Mouse (Mus musculus): ENCODE data around the gene Mroh3. TPM values are rescaled to one million over a fixed set of nuclear protein-coding genes. Genes with fewer than 3 reads are reported as not detected.

Gene Mroh3
- polyA plus RNA-seq, 1 experiment = 0.11 TPM

- no peak for DNase-seq
- no peak for TF ChIP-seq POLR2A (IDR thresholded peaks at IDR 0.05; ENCODE audit: control insufficient read depth, extremely low read depth, insufficient read depth, low read length, poor library complexity)
- no peak for TF ChIP-seq CTCF (IDR thresholded peaks at IDR 0.05; ENCODE audit: borderline replicate concordance, control insufficient read depth, extremely low read depth, insufficient read depth, low read length, poor library complexity)
- no peaks in the 10 kb centered on the region for H3K36me3 ChIP-seq (ENCODE audit: control insufficient read depth, insufficient read depth, low read length)
- no peaks in the 10 kb centered on the region for H3K27me3 ChIP-seq (ENCODE audit: control insufficient read depth, insufficient read depth, low read length)
- no peak overlapping the region for H3K4me3 ChIP-seq (ENCODE audit: control insufficient read depth, insufficient read depth, low read length)
- H3K27ac ChIP-seq (ENCODE audit: control insufficient read depth, insufficient read depth, low read length) = no peak overlapping the region
- 94% methylated on average over 7 of the region's 7 CpGs for WGBS
- H3K4me1 ChIP-seq (replicated peaks; ENCODE audit: control insufficient read depth, insufficient read depth, low read length) = peaks cover under 1% of the 10 kb centered on the region; the same call in 1 of the 2 replicates
These were observed 29.2 kb upstream of the Mroh3 start for GRCm38 (mm10) chr1:136241801-136242200.

GRCm38 (mm10) chr1:136238495-136238894, 25.9 kb upstream of the Mroh3 start:
- TF ChIP-seq POLR2A (IDR thresholded peaks at IDR 0.05; ENCODE audit: control insufficient read depth, extremely low read depth, insufficient read depth, low read length, poor library complexity) (no peak), CTCF (IDR thresholded peaks at IDR 0.05; ENCODE audit: borderline replicate concordance, control insufficient read depth, extremely low read depth, insufficient read depth, low read length, poor library complexity) (no peak)
- Histone ChIP-seq H3K27me3 (ENCODE audit: control insufficient read depth, insufficient read depth, low read length) (no peaks in the 10 kb centered on the region), H3K4me1 (replicated peaks; ENCODE audit: control insufficient read depth, insufficient read depth, low read length) (peaks cover 7% of the 10 kb centered on the region), H3K4me3 (ENCODE audit: control insufficient read depth, insufficient read depth, low read length) (no peak overlapping the region), H3K27ac (ENCODE audit: control insufficient read depth, insufficient read depth, low read length) (no peak overlapping the region), H3K36me3 (ENCODE audit: control insufficient read depth, insufficient read depth, low read length) (no peaks in the 10 kb centered on the region)
- 79% methylated on average over 4 of the region's 4 CpGs for WGBS
- no peak for DNase-seq

GRCm38 (mm10) chr1:136234595-136235092, 22.0 kb upstream of the Mroh3 start:
- Histone ChIP-seq H3K4me3 (ENCODE audit: control insufficient read depth, insufficient read depth, low read length) (peak overlapping the region; percentile 60), H3K27me3 (ENCODE audit: control insufficient read depth, insufficient read depth, low read length) (no peaks in the 10 kb centered on the region; the same call in 1 of the 2 replicates), H3K27ac (ENCODE audit: control insufficient read depth, insufficient read depth, low read length) (no peak overlapping the region), H3K36me3 (ENCODE audit: control insufficient read depth, insufficient read depth, low read length) (no peaks in the 10 kb centered on the region), H3K4me1 (replicated peaks; ENCODE audit: control insufficient read depth, insufficient read depth, low read length) (peaks cover 24% of the 10 kb centered on the region)
- WGBS = under 1% methylated on average over 9 of the region's 9 CpGs
- no peak for DNase-seq
- no peak for TF ChIP-seq CTCF (IDR thresholded peaks at IDR 0.05; ENCODE audit: borderline replicate concordance, control insufficient read depth, extremely low read depth, insufficient read depth, low read length, poor library complexity)
- no peak for TF ChIP-seq POLR2A (IDR thresholded peaks at IDR 0.05; ENCODE audit: control insufficient read depth, extremely low read depth, insufficient read depth, low read length, poor library complexity)

- H3K36me3 ChIP-seq (ENCODE audit: control insufficient read depth, insufficient read depth, low read length) = no peaks in the 10 kb centered on the region
- H3K4me3 ChIP-seq (ENCODE audit: control insufficient read depth, insufficient read depth, low read length) = peak within 1 kb of the TSS; percentile 60
- no peak within 1 kb of the TSS for H3K27ac ChIP-seq (ENCODE audit: control insufficient read depth, insufficient read depth, low read length)
- H3K4me1 ChIP-seq (replicated peaks; ENCODE audit: control insufficient read depth, insufficient read depth, low read length) = peaks cover 25% of the 10 kb centered on the region
- no peaks in the 10 kb centered on the region; the same call in 1 of the 2 replicates for H3K27me3 ChIP-seq (ENCODE audit: control insufficient read depth, insufficient read depth, low read length)
- WGBS = 2% methylated on average over 51 of the region's 51 CpGs
- peak; percentile 49 for DNase-seq
- no peak for TF ChIP-seq CTCF (IDR thresholded peaks at IDR 0.05; ENCODE audit: borderline replicate concordance, control insufficient read depth, extremely low read depth, insufficient read depth, low read length, poor library complexity)
- no peak for TF ChIP-seq POLR2A (IDR thresholded peaks at IDR 0.05; ENCODE audit: control insufficient read depth, extremely low read depth, insufficient read depth, low read length, poor library complexity)
These were observed 21.4 kb upstream of the Mroh3 start, which contains the start of gene Inava for GRCm38 (mm10) chr1:136233892-136234594. TSS of gene Inava (minus strand) at chr1:136234264.

GRCm38 (mm10) chr1:136232986-136233790, 20.6 kb upstream of the Mroh3 start:
- TF ChIP-seq POLR2A (IDR thresholded peaks at IDR 0.05; ENCODE audit: control insufficient read depth, extremely low read depth, insufficient read depth, low read length, poor library complexity) (no peak), CTCF (IDR thresholded peaks at IDR 0.05; ENCODE audit: borderline replicate concordance, control insufficient read depth, extremely low read depth, insufficient read depth, low read length, poor library complexity) (no peak)
- Histone ChIP-seq H3K27ac (ENCODE audit: control insufficient read depth, insufficient read depth, low read length) (no peak overlapping the region), H3K4me3 (ENCODE audit: control insufficient read depth, insufficient read depth, low read length) (no peak overlapping the region), H3K27me3 (ENCODE audit: control insufficient read depth, insufficient read depth, low read length) (no peaks in the 10 kb centered on the region; the same call in 1 of the 2 replicates), H3K36me3 (ENCODE audit: control insufficient read depth, insufficient read depth, low read length) (no peaks in the 10 kb centered on the region), H3K4me1 (replicated peaks; ENCODE audit: control insufficient read depth, insufficient read depth, low read length) (peaks cover 33% of the 10 kb centered on the region)
- no peak for DNase-seq
- WGBS = 23% methylated on average over 23 of the region's 23 CpGs

GRCm38 (mm10) chr1:136232285-136232926, 19.8 kb upstream of the Mroh3 start:
- Histone ChIP-seq H3K4me1 (replicated peaks; ENCODE audit: control insufficient read depth, insufficient read depth, low read length) (peaks cover 38% of the 10 kb centered on the region), H3K36me3 (ENCODE audit: control insufficient read depth, insufficient read depth, low read length) (no peaks in the 10 kb centered on the region), H3K27ac (ENCODE audit: control insufficient read depth, insufficient read depth, low read length) (no peak overlapping the region), H3K4me3 (ENCODE audit: control insufficient read depth, insufficient read depth, low read length) (no peak overlapping the region), H3K27me3 (ENCODE audit: control insufficient read depth, insufficient read depth, low read length) (no peaks in the 10 kb centered on the region; the same call in 1 of the 2 replicates)
- WGBS = 16% methylated on average over 9 of the region's 9 CpGs
- TF ChIP-seq POLR2A (IDR thresholded peaks at IDR 0.05; ENCODE audit: control insufficient read depth, extremely low read depth, insufficient read depth, low read length, poor library complexity) (no peak), CTCF (IDR thresholded peaks at IDR 0.05; ENCODE audit: borderline replicate concordance, control insufficient read depth, extremely low read depth, insufficient read depth, low read length, poor library complexity) (no peak)
- no peak for DNase-seq

All from thymus, adult 2 months (tissue).